Mouse (Mus musculus) erythroblast, adult 5-6 weeks (primary cell): Measurements from ENCODE around the gene Col15a1. TPM values are rescaled to one million over a fixed set of nuclear protein-coding genes. Genes with fewer than 3 reads are reported as not detected.
A peak's percentile ranks its signal among the peaks of the same experiment; 100 is the strongest.

Experiments
- ATAC-seq: replicated peaks from 2 replicates; pipeline ENCODE4 v1.8.0; 2016; ENCODE audit warnings: moderate number of reproducible peaks, mild to moderate bottlenecking, moderate TSS enrichment, inconsistent platforms; ENCODE audit not compliant: poor library complexity, low FRiP score, severe bottlenecking
- total RNA-seq, 2 experiments: library from RNA; stranded (forward) in 1 of 2; stranded (reverse) in 1 of 2; fragments of 150-400 nt in 1 of 2; fragments of 200-764, 138-1000 nt in 1 of 2; gene quantifications; 2 replicates each; pipeline versions ENCODE4 v1.2.3 to v1.2.4; 2015 to 2017; ENCODE audit warnings: low replicate concordance in 2 of 2

Col15a1 gene
- total RNA-seq, 2 experiments from 2014 or later, result not detected

- no peak for ATAC-seq
Observed at GRCm38 (mm10) chr4:47227756-47228155, 19.8 kb downstream of the Col15a1 start.

DNA sequence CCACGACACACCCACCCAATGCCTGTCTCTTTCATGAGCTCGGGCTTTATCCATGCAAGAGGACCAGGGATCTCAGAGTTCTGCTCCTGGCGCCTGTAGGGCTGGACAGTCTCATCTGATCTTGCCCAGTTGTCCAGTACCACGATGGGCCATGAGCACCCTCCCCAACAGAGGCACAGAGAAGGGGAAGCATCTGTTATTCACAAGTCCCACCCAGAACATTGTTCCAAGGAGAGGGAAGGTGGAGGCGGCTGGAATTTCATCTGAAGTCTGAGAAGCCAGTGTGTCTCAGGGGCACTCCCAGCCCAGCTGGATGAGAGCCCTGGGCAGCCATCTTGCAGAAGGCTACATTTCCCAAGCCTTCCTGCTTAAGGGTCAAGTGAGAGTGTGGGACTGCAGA lies 21.0 kb downstream of the Col15a1 start:
- ATAC-seq, result no peak

DNA sequence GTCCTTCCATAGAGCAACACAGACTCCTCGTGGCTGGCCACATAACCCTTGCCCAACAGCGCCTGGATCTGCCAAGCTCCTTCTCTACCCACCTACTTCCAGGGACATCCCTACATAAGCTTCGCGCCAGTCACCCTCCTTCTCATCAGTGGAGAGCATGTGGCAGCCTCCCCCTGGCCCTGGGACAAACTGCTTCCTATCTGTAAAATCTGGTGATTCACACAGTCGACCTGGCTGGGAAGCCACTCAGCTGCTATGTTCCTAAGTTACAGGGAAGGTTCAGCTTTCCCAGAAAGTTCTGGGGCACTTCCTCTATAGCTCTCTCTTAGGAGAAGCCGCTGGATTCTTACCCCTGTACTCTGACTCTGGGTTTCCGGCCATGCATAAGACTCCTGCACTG lies 22.5 kb downstream of the Col15a1 start:
- ATAC-seq, result no peak

DNA sequence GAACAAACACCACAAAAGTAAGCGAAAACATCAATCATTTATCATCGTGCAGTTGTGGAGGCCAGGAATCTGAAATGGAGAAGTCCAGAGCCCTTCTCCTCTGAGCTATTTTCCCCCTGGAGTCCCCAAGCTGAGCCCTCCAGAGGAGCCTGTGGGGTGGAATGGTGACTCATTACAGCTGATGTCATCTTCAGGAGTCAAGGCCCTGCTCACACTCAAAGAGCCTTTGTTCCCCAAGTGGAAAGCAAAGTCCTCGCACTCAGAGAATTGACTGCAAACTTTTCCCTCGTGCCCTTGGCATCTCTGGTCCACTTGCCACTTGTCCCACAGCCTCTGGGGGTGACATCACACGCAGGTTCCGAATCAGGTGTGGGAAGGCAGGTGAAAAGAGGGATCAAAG lies 23.4 kb downstream of the Col15a1 start:
- no peak for ATAC-seq

DNA sequence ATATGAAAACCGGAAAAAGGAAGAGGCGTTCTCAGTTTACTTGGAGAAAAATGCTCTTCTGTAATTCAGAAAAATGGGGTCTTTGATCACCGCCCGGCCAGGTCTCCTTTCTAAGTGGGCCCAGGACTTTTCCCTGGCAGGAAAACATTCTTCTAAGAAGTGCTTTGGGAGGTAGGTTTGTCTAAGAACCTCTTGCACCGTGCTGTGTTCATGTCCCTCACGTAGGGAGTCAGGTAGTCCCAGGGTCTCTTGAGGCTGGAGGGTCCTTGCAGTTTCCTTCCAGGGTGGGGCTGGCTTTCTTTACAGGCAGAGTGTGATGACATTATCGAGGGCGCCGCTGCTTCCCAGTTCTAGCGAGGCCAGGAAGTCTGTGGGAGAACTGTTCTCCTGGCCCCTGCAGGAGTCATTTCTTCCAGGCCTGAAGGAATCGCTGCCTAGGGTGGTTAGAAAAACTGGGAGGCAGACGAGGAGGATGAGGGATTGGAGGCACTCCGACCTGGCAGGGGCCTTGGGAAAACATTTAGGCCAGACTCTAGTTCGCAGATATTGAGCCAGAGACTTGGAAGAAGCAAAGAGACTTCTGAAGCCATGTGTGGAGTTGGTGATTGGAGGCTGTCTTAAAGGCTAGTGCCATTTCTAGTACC lies 25.4 kb downstream of the Col15a1 start:
- no peak for ATAC-seq

DNA sequence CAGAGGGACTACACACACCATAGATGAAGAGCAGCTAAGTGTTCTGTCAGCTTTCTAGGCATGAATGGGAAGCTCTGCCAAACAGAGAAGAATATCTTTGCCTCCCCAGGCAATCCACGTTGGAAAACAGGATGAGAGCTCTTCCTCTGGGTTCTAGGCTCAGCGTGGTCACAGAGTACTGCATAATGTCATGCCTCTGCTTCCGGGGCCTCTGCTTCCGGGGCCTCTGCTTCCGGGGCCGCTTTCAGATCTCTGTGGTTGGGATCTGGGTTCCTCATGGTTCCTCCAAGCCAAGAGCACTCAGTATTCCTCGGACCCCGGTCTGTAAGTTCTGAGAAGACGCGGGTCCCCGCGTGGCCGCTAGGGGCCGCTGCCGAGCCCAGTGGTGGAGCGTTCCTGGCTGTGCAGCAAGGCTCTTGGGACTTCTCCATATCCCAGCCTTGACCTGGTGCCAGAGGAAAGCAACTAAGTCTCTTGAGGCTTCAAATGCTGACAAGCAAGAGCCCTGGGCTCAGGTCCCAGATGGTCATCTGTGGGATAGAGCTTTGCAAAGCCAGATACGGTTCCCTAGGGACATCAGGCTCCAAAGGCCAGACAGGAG lies 26.8 kb downstream of the Col15a1 start:
- peak; percentile 79 for ATAC-seq

GRCm38 (mm10) chr4:47235312-47235711 lies 27.4 kb downstream of the Col15a1 start:
- no peak for ATAC-seq

- no peak for ATAC-seq
Observed at GRCm38 (mm10) chr4:47236104-47236503, 28.1 kb downstream of the Col15a1 start.

DNA sequence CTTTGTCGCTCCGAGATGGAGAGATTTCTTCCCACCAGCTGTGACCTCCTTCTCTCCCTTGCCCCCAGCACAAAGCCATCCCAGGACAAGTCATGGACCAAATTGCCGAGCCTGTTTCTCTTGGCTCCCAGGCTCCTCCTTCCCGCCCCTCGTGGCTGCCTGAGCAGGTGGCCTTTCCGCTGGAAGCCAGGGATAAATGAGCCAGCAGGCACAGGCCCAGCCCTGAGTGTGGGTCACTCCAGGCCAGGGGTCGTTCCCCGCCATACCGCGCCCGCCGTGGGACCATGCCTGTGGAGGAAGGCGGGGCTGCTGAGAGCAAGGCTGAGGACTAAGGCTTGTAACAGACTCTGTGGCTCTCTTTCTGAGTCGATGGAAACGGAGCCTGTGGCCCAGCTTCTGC lies 29.3 kb downstream of the Col15a1 start:
- no peak for ATAC-seq

DNA sequence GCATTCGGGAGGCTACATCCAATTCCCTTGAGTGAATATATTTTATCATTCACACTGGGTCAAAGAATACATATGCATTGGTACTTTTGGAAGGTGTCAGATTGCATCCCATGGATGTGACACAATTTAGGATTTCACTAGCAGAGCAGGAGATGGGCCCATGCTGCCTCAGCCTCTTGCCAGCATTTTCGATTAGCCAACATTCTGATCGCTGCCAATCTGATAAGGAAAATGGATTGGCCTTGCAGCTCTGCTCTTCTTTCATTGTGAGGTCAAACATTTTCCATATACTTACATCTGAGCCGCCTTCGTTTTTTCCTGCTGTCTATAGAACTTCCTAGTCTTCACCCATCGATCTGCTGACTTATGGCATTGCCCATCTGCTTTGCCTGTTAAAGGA lies 31.2 kb downstream of the Col15a1 start:
- ATAC-seq, result no peak

GRCm38 (mm10) chr4:47240901-47241300 lies 32.9 kb downstream of the Col15a1 start:
- no peak for ATAC-seq

GRCm38 (mm10) chr4:47242127-47242526 lies 34.2 kb downstream of the Col15a1 start:
- no peak for ATAC-seq

GRCm38 (mm10) chr4:47244651-47245050 lies 36.7 kb downstream of the Col15a1 start:
- ATAC-seq, result no peak

GRCm38 (mm10) chr4:47245621-47246020 lies 37.7 kb downstream of the Col15a1 start:
- ATAC-seq, result no peak

DNA sequence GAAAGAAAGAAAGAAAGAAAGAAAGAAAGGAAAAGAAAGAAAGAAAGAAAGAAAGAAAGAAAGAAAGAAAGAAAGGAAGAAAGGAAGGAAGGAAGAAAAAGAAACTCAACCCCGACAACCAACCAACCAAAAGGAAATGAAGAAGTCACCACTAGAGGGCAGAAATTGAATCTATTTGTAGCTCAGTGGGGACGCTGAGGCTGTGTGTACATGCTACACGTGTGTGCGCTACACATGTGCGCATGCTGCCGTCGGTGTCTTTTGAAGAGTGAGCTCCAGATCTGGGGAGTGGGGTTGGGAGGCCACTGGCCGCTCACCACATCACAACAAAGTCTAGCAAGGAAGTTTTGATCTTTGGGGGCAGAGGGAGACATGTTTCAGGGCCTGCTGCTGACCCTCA lies 38.9 kb downstream of the Col15a1 start:
- ATAC-seq, result 0 out of 2 replicates have a peak, but pooled peaks have one; percentile 53

GRCm38 (mm10) chr4:47247574-47247973 lies 39.6 kb downstream of the Col15a1 start:
- no peak for ATAC-seq

- no peak for ATAC-seq
Observed at GRCm38 (mm10) chr4:47249193-47249592, 41.2 kb downstream of the Col15a1 start.

DNA sequence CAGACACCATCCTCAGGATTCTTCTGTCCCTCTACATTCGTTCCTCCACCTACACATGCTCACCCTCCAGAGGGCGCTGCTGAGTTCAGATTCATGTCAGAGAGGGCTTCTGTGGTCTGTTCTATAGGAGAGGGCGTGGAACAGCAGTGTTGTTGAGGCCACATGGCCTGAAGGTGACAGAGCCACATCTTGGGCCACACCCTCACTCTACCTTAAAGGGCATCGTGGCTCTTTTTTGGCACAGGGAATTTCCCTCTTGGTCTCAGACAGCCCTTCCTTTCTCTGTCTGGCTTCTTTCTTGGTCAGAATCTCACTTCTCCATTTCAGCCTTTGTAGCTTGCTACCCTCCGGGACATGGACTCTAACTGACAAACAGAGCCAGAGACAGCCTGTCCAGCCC lies 43.1 kb downstream of the Col15a1 start:
- 0 out of 2 replicates have a peak, but pooled peaks have one; percentile 44 for ATAC-seq

DNA sequence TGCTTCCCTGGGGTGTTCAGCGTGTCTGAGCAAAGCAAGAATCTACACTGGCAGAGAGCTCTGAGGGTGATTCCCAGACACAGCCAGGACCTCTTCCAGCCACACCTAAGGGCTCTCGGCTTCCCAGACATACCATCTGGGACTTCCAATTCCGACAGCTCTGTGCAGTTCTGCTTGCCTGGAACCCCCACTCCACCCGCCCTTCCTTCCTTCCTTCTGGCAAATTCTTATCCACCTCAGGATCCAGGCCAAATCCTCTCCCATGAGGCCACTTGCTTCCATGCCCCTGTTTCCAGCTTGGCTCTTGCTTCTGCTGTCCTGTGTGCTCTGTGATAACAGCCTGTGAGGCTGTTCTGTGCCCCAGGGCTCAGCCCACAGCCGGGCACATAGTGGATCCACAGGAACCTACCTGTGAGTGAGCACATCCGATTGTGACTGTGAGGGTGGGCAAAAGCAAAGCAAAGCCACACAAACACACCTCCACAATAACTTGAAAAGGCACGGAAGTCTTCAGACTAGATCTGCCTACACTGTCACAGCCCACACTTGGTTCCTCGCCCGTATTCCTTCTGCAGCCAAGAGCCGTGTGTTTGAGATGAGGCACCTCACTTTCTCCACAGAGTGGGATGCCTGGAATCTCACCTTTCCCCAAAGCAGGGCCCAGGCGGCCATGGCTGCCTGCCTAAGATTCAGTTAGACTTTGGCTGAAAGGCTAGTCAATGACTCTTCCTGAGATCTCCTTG lies 43.9 kb downstream of the Col15a1 start:
- no peak for ATAC-seq

GRCm38 (mm10) chr4:47252627-47253026 lies 44.7 kb downstream of the Col15a1 start:
- ATAC-seq, result no peak

DNA sequence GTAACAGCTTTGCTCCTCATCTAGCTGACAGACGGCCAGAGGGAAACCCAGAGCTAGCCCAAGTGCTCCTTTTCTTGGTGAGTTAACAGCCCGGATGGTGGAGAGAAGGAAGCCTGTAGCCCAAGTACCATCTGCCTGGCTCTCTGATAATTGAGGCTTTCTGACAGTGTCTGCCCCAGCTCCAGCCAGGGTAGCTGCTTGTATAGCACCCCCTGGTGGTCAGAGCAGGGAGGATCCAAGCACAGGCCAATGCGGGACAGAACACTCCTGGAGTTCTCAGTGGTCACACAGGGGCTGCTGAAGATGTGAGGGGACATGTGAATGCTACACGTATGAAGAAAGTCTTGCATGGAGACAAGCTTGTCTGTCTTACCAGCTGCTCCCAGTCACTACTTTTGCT lies 47.7 kb downstream of the Col15a1 start:
- peak; percentile 74 for ATAC-seq
